Mouse (Mus musculus): ENCODE data around the gene Prrx2.
"Not testable (repeated sequence)": the region's sequence is repeated elsewhere in the genome, so short reads cannot be mapped to it uniquely, and the experiment has no call there.

The Prrx2 gene

GRCm38 (mm10) chr2:30906641-30907040 lies 71.9 kb downstream of the Prrx2 start:
- DNase-seq (ENCODE audit: low read depth, low spot score), result no peak

- DNase-seq (ENCODE audit: low read depth, low spot score), result no peak
Measured at GRCm38 (mm10) chr2:30912291-30912773, 77.6 kb downstream of the Prrx2 start.

- no peak for DNase-seq (ENCODE audit: low read depth, low spot score)
Measured at GRCm38 (mm10) chr2:30913022-30913421, 78.2 kb downstream of the Prrx2 start.

- DNase-seq (ENCODE audit: low read depth, low spot score), result no peak
Measured at GRCm38 (mm10) chr2:30914836-30915235, 80.1 kb downstream of the Prrx2 start.

GRCm38 (mm10) chr2:30915376-30915775 lies 80.6 kb downstream of the Prrx2 start:
- DNase-seq (ENCODE audit: low read depth, low spot score), result no peak

- DNase-seq (ENCODE audit: low read depth, low spot score), result not testable (repeated sequence)
Measured at GRCm38 (mm10) chr2:30915933-30916332, 81.2 kb downstream of the Prrx2 start.

GRCm38 (mm10) chr2:30917649-30918048 lies 82.9 kb downstream of the Prrx2 start:
- DNase-seq (ENCODE audit: low read depth, low spot score), result no peak

- no peak for DNase-seq (ENCODE audit: low read depth, low spot score)
Measured at GRCm38 (mm10) chr2:30918126-30918525, 83.4 kb downstream of the Prrx2 start.

- DNase-seq (ENCODE audit: low read depth, low spot score), result no peak
Measured at GRCm38 (mm10) chr2:30918780-30919329, 84.1 kb downstream of the Prrx2 start.

- DNase-seq (ENCODE audit: low read depth, low spot score), result no peak
Measured at GRCm38 (mm10) chr2:30920216-30920615, 85.4 kb downstream of the Prrx2 start.

GRCm38 (mm10) chr2:30923099-30923498 lies 88.3 kb downstream of the Prrx2 start:
- DNase-seq (ENCODE audit: low read depth, low spot score), result no peak

- no peak for DNase-seq (ENCODE audit: low read depth, low spot score)
Measured at GRCm38 (mm10) chr2:30925181-30925580, 90.4 kb downstream of the Prrx2 start.

- DNase-seq (ENCODE audit: low read depth, low spot score), result no peak
Measured at GRCm38 (mm10) chr2:30926381-30926780, 91.6 kb downstream of the Prrx2 start.

- DNase-seq (ENCODE audit: low read depth, low spot score), result peak; percentile 50
Measured at GRCm38 (mm10) chr2:30927151-30927781, 92.5 kb downstream of the Prrx2 start.

- DNase-seq (ENCODE audit: low read depth, low spot score), result peak; percentile 72
Measured at GRCm38 (mm10) chr2:30927844-30928628, 93.3 kb downstream of the Prrx2 start.

- DNase-seq (ENCODE audit: low read depth, low spot score), result no peak
Measured at GRCm38 (mm10) chr2:30928893-30929482, 94.2 kb downstream of the Prrx2 start.

- DNase-seq (ENCODE audit: low read depth, low spot score), result no peak
Measured at GRCm38 (mm10) chr2:30929483-30930045, 94.8 kb downstream of the Prrx2 start, which contains the start of gene Ptges. Gene Ptges (minus strand): TSS chr2:30929863.

- not testable (repeated sequence) for DNase-seq (ENCODE audit: low read depth, low spot score)
Measured at GRCm38 (mm10) chr2:30930846-30931245, 96.1 kb downstream of the Prrx2 start.
